Mouse (Mus musculus): ENCODE measurements around the gene Dusp13.

The Dusp13 gene

DNA sequence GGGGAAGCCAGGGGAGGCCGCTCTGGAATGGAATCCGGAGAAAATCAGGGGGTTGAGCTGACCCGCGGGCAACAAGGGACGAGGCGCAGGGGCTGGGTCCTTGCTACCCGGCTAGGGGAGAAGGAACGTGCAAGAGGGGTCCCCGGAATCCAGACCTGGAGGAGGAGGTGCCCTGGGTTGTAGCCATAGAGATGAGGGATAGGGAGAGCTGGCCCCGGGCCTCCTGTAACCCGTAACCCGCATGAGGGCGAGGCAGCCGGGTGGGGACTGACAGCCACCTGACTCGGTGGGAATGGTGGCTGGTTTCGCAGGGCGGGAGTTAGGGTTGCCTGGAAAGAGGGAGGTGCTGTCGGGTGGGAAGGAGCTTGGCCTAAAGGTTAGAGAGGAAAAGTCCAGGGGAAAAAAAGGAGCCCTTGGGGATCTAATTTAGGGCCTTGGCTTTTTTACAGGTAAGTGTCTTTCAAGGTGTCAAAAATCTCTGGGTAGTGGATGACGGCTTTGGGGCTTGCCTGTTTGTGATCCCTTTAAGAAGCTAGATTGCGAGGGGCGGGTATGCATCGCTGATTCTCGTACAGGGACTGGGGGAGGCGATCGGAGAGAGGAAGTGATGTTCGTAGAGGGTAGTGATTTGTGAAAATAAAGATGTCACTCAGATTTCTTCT is at the start of gene Dusp13:
TSS of gene Dusp13 (minus strand) at position 301 of the 662 bp plus-strand sequence.
- DNase-seq: peak; percentile 78

DNA sequence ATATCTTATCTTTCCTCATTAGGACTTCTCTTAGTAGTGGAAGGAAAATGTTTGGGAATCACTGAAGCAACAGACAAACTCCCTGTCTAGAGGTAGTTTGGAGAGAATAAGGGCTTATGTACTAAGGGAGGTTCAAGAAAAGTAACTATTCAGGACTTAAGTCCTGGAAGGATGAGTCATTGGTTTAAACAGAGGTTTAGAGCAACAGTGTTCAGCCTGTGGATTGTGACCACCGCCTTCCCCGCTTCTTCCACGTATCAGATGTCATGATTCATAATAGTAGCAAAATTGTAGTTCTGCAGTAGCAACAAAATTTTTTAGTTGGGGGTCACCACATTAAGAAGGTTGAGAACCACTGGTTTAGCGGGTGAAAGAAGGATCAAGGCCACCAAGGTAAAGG is 49.7 kb upstream of the Dusp13 start:
- DNase-seq: no peak

DNA sequence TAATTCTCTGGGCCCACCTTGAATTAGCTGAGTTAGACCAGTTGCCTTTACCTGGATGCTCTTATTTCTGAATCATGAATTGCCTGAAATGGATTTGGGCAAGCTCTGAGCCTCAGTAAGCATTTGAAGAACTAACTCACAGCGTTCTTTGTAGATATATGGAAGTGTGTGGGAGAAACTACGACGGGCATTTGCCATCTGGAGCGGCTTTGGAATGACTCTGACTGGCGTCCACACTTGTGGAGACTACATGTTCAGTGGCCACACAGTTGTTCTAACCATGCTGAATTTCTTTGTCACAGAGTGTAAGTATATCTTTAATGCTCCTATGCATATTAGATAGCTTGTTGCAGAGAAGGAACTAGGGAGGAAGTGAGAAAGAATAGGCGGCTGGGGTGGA is 41.3 kb upstream of the Dusp13 start:
- no peak for DNase-seq

DNA sequence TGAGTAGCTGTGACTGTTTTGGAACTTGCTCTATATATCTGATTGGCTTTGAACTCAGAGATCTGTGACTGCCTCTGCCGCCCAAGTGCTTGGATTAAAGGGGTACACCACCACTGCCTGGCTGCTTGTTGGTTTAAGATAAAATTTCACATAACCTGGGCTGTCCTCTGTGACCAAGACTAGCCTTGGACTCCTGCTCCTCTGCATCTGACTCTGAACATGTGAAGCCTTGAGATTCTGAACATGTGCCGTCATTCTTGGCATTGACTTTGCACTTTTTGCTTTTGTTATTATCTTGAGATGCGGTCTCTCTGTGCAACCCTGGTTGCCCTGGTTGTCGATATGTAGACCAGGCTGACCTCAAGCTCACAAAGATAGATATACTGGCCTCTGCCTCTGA is 40.7 kb upstream of the Dusp13 start:
- DNase-seq: no peak

DNA sequence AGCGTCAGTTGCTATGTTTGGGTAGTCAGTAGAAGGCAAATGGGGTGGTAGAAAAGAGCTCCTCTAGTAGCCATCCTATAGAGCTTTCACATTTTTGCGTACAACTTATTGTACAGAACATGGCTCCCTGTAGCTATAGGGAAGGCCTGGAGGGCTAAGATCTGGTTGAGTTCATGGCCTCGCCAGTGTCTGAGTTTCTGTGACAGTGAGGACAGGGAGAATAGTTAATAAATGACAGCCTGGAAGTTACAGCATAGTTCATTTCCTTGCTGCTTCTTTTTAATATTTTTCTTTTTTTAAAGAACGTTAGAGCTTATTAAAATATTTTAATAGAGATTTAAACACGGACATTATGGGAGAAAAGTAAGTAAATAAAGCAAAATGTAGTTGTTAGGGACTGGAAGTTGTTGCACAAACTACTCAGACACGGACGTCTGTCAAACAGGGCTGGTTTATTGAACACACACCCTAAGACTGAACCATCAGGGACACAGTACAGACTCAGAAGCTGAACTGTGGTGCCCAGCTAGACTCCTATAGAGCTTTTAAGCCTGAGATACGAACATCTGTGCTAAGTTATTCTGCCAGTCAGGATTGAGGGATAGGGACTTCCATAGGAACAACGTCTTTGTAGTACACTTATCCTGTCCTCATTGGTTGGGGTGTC is 39.7 kb upstream of the Dusp13 start:
- DNase-seq: no peak

DNA sequence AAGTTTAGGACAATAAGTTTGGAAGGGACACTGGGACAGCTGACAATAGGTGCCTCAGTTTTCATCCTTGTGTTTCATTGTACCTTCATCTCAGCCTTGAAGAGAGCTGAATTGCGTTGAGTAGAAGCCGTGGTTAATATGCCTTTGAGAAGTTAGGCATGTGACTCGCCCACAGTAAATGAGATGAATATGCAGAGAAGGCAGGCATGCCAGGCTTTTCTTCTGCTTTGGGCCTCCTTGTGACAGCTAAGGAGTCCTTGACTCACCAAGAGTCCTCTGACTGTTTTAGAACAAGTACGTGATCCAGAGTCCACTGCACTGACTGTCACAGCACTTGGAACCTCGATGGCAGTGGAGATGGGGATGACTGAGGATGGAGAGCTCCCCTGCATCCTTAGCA is 37.1 kb upstream of the Dusp13 start:
- DNase-seq: no peak

DNA sequence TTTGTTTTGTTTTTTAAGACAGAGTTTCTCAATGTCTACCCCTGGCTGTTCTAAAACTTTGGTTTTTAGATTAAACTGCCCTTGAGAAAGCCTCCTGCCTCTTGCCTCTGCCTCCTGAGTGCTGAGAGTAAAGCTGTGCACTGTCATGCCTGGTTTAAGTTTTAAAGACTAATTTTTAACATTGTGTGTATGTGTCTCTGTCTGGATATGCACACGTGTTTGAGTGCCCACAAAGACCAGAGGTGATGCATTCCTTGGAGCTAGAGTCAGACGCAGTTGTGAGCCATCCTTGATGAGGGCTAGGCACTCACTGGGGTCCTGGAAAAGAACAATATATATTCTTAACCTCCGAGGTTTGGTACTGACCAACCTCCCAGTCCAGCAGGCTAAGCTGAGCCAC is 36.4 kb upstream of the Dusp13 start:
- DNase-seq: no peak

DNA sequence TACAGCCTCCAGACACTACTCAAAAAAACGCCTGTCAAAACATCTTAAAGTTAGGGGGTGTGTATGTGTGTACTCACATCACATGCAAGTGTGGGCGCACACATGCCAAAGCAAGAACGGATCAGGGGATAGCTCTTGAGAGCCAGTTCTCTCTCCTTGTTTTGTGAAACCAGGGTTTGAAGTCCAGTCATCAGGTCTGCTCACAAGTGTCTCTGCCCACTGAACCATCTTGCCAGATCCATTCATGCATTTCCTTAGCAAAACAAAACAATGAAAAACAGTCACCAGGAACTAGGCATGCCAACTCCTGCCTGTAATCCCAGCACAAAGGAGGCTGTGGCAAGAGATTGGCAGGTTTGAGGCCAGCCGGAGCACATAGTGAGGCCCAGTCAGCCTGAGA is 35.5 kb upstream of the Dusp13 start:
- DNase-seq: no peak

DNA sequence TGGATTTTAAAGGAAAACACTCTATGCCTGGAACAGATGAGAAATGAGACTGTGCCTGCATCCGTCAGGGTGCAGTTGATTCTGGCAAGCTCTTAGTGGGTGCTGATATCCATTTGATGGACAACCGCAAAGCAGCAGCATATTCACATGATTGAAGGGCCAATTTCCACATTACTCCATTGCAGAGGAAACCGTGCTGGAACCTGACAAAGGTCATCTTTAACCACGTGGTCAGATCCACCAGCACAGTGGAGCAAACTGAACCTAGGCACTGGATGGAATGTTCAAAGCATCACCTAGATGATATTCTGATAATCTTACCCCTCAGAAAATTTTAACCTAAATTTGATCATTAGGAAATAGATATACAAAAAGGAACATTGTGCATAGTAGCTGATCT is 25.2 kb upstream of the Dusp13 start:
- no peak for DNase-seq

DNA sequence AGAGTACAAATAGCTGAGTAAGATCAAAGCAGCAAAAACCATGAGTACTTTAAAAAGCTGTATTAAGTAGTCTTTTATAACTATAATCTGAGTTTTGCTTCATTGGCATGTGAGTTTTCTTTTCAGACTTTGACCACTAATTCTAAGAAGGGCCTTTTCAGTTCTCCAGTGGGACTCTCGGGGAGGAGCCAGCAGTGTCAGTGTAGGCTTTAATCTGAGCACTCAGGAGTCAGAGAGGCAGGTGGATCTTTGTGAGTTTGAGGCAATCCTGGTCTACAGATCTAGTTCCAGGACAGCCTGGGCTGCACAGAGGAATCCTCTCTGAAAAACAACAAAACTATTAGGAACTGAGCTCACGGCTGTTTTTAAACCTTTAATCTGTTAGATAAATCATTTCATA is 23.0 kb upstream of the Dusp13 start:
- no peak for DNase-seq

DNA sequence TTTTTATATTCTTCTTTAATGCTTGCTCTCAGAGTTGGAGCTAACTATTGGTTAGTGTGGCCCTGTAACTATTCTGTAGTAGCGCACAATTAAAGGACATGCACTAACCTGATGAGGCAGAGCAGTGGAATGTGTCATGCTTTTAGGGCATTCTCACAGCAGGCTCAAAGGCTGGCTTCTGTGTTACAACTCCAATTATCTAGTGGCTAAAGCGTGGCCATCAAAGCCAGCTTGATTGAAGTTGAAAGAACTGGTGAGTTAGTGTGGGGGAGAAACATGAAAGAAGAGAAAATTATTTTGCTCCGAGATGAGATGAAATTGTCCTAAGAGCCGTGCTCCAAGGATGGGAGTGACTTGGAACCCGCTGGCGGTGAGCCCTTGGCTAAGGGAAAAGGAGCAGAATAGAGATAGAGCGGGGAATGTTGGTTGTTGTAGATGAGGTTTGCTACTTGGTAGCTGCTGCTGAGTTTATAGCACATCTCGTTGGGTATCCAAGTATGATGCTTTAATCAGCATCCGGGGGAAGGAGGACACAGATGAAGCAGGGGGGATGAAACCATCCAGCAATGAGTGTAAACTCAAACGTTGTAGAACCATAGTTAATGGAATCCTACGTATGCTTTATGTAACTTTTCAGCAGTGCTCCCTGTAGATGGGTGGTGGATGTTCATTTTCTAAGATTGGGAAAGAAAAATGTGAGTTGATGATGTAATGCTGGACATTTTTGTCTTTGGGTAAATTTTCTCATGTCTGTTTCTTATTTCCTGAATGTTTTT is 21.7 kb upstream of the Dusp13 start:
- DNase-seq: no peak

DNA sequence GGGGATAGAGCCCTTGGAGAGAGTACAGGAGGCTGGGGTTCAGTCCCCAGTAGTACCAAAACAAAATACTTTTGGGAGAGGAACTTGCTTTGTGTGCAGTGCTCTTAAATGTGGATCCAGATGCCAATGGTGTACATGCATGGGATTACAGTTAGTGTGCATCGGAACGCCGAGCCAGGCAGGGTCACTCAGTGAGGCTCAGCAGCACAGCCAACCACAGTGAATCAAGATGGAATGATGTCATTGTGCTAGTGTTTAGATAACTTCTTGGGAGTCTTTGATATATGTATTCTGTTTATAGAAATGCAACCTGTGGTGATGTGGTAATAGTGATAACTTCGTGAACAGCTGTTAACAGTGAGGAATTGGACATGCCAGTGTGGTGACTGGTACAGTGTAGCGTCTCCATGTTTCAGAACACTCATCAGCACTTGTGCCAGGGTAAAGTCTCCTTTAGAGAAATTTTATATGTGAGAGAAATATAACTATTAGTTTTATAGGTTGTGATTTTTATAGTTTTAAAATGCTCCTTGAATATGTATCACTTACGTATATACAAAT is 15.5 kb upstream of the Dusp13 start:
- no peak for DNase-seq

DNA sequence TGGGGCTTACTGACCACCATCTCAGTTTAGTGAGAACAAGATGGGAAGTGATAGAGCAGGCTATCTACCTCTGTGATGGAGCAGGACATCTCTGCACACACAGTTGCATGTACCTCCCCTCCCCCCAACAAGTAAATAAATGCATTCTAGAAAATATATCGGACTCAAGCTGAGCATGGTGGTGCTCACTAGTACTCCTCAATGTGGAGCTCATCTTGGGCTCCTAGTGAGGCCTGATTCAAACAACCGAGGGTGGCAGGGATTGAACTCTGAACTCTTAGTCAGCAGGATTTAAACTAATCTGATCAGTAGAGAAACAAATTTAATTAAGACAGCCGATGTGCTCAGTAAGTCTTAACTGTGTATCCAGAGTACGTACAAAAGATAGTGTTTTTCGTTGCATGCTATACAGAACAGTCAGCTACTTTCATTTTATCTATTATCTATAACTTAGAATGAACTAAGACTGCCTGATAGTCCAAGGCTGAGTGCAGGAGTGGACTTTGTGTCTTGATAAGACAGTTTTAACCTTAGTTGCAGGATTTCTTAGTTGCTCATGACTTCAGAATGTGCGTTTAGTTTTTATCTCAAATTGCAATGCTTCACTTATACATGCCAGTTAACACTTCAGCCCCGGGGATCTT is 14.9 kb upstream of the Dusp13 start:
- DNase-seq: no peak

DNA sequence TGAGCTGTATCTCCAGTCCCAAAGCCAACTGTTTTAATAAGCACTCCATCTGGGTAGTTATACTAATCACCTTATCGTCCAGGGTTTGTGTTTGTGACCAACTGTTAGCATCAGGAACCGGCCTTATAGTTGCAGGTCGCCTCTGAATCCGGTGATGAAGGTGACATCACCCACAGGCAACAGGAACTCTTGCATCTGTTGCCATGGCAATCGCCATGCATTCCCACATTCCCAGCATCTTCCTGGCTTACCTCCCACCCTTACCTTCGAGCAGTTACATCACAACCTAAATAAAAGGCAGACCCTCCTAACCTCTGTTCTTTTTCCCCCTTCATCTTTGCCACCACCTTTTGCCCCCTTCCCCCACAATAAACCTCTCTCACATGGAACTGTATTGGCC is 13.7 kb upstream of the Dusp13 start:
- no peak for DNase-seq

DNA sequence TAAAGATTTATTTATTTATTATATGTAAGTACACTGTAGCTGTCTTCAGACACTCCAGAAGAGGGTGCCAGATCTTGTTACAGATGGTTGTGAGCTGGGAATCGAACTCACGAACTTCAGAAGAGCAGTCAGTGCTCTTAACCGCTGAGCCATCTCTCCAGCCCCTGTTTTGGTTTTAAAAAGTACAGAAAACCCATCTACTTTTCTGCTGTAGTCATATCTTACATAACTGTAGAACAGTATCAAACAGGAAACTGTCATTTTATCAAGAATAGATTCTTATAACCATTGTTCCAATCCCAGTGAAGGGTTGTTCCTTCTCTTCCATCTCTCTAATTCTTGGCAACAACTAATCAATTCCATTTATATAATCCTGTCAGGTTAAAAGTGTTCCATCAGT is 12.8 kb upstream of the Dusp13 start:
- DNase-seq: no peak

DNA sequence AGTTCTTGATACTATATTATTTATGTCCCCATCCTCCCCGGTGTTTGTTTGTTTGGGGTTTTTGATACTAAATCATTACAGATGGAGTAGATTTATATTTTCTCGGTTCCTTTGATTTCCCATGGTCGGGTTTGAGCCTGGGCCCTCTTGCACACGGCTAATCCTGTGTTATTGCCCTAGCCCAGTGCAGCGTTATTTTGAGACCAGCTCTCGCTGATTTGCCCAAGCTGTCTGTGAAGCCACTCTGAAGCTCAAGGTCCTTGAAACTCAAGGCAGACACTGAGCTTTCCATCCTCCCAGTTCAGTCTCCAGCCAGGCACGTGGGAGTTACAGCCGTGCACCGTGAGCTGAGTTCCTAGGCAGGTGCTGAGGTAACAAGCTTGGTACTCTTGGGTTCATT is 10.6 kb upstream of the Dusp13 start:
- no peak for DNase-seq

DNA sequence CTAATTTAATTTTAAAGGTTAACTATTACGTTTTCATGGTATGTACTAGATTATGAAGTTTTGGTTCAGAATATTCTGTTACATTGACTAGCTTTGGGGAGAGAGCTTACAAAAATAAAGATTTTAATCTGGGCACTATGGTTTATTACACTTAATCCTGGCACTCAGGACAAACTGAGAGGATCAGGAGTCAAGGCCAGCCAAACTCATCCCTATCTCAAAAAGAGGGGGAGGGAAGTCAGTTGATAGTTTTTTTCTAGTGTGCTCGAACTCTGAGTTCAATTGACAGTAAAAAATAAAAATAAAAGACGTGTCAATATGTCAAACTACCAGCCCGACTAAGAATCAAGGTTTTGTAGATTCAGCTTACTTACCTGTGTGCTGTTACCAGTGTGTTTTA is 2.4 kb upstream of the Dusp13 start:
- no peak for DNase-seq

DNA sequence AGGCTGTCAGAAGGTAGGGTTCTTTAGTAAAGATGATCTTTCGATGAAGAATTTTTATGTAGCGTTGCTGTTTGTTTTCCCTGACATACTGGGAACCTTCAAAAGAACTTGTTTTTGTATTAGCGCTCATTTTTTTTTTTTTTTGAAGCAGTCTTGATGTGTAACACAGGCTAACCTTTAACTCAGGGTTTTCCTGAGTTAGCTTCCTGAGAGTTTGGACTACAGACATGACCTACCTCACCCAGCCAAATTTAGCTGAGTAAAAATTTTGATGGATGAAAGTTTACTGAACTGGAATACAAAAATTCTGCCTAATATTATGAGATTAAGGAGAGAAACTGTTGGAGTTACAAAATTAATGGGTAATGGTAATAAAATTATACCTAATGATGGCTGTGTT is 1.4 kb upstream of the Dusp13 start:
- no peak for DNase-seq

DNA sequence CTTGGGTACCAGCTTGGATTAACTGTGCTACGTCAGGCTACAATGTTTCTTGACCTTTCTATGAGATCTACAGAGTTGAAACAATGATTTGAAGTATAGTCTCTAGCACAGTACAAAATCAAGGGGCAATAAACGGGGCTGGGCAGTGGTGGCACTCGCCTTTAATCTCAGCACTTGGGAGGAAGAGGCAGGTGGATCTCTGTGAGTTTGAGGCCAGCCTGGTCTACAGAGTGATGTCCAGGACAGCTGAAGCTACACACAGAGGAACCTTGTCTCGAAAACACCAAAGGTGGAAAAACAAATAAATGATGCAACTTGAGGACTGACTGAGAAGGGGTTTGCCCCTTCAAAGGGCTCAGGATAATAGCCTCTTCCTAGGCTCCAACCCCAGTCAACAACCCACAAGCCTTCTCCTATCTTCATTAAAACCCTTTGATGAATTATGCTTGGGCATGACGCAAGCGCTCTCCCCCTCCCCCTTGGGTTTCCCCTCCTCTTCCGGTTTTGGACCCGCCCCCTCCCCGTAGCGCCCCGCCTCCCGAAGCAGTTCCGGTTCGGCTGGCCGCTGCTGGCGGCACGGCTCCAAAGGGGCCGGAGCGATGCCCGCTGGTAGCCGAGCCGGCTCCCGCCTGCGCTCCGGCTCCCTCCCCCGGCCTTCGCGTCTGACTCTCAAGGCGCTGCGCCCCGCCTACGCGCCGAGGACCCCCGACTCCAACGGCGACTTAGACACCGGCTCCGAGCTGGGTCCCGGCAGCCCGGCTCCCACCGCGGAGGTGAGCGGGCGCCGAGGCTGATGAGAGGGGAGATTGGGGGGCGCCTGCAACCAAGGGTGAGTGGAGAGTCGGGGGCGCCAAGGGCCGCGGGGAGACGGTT is 737 bp downstream of the Dusp13 start, which contains the start of gene Samd8:
TSS of gene Samd8 (plus strand) at position 524 of the 873 bp plus-strand sequence.
- peak; percentile 84 for DNase-seq

DNA sequence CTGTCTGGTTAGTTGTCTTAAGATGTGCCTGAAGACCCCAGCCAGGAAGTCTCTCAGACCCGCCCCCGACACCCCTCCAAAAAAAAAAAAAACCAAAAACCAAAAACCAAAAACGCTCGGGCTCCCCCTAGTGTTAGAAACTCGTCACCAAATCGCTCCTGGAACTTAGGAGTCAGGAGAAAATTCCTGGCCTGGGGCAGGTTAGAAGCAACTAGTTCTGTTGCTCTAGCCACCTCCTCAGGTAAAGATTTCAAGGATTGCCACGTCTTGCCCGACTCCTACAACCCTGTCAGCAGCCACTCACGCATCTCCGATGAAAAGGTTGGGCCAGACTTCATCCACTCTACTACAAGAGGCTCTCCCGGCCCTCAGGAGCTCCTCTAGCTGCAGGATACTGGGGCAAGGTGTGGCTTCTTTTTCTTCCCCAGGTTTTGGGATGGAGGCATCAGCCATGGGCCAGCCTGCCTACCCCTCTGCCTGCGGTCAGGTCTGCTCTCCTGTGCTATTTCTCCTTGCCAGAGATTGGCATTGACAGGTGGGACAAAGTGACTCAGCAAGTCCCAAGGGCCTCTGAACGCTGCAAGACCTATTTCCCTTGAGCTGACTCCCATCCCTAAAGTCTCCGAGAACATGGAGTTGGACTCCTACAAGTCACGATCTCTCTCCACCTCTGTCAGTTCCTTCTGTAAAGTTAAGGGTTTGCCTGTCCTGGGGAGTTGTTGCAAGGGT is 2.7 kb downstream of the Dusp13 start:
- DNase-seq: peak; percentile 81

DNA sequence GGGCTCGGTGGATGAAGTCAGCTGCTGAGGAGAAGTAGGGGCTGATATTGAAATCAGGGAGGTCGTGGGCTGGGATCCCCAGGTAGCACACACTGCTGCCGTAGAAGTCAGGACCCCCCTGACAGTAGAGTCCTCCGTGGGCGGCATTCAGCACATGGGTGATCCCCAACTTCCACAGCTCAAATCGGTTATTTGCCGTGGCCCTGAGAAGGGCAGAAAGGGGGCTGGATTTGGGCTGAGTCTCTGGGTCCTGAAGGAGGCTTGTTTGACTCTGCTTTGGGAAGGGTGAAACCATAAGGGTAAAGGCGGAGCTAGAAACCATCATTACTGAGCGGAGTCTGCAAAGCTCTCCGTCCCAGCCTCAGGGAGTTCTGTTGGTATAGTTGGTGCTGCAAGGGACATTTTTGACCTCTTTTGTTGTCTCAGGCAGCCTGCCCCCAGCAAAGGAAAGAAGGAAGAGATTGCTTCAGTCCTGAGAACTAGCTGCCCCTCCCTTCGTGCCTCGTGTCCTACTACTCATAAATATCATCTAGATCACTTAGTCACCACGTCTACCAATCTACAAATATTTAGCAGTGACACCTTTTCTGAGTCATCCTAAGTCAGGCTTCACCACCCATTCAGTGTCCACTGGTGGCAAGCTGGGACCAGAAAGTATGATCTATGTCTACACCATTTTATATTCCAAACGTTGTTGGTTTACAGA is 3.4 kb downstream of the Dusp13 start:
- peak; percentile 32 for DNase-seq

Data from lung, postnatal 36 days (tissue).